Mouse (Mus musculus) heart, adult 11 months (tissue): ENCODE results near the gene Pde9a.
A peak's percentile ranks its signal among the peaks of the same experiment; 100 is the strongest.

Source experiments
- DNase-seq: peaks from one replicate; pipeline ENCODE4 v3.0.0; 2022

Gene Pde9a

DNA sequence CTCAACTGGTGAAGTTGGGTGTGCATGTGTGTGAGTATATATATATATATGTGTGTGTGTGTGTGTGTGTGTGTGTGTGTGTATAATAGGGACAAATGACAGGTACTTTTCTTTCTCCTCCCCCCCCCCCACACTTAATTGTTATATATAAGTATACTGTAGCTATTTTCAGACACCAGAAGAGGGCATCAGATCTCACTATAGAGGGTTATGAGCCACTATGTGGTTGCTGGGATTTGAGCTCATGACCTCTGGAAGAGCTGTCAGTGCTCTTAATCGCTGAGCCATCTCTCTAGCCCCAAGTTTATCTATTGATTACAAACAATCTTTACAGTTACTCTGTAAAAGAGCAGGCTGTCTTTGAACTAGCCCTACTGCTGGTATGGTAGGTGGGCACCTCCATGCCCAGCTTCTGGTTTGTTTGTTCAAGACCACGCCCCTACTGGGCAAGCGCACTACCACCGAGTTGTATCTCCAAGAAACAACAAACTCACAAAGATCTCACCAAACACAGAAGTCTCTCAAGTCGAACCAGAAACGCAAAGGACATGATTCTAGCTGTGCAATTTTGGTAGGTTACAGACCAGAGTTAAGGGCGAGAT, 133.4 kb downstream of the Pde9a start:
- no peak for DNase-seq

DNA sequence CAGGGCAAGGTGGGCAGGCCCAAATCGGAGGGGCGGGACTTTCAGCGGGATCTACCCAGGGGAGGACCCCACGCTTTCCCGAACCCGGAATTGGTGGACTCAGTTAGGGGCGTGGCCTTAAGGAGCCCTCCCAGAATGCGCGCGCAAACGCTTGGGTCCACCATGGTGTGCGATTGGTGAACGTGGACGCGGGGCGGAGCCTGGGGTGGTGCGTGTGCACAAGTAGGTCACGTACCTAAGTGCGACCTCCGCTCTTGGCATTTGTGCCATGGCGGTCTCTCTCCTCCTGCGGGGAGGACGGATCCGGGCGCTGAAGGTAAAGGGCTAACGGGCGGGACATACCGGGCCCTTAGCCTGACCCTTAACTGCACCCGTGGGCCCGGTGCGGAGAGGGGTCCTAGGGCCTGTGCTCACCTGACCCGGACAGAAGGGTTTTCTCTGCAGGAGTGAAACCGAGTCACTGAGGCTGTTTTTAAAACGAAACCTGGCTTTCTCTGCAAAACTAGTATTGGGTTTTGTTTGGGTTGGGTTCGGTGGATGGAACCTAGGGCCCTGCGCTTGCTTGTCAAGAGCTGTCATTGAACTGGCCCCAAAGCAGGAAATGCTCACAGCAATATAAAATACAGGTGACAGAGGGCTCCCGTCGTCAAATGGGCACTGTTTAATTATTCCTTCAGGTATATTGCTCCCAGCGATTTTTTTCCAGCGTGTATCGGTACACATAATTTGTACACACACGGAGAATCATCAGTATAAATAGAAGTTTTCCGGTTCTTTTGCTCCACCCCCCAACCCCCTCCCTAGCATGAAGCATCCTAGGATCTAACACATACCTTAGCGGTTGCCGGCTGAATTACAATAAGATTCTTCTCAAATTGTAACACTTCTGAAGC, 134.2 kb downstream of the Pde9a start, which contains the start of the genes Wdr4 and Ndufv3:
Gene Wdr4, minus strand, starts transcription at position 35 of the 893 bp plus-strand sequence.
Gene Ndufv3, plus strand, starts transcription at position 170 of the 893 bp plus-strand sequence.
- peak; percentile 100 for DNase-seq

DNA sequence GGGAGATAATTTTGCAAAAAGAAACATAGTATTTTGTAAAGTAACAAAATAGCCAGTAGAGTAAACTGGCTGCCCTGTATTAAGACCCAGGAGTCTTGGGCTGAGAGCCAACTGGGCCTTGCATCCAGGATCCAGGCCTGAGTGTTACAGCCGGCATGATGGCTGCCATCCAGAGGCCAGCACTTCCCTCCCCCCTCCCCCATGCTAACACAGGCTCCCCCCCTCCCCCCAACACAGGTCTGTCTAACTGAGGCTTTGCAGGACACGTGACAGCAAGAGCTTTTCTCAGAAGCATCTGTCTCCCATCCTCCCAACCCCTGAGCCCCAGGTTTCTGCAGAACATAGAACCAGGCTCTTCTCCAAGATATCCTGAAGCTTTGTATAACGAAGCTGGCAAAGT, 134.9 kb downstream of the Pde9a start:
- DNase-seq = peak; percentile 97

DNA sequence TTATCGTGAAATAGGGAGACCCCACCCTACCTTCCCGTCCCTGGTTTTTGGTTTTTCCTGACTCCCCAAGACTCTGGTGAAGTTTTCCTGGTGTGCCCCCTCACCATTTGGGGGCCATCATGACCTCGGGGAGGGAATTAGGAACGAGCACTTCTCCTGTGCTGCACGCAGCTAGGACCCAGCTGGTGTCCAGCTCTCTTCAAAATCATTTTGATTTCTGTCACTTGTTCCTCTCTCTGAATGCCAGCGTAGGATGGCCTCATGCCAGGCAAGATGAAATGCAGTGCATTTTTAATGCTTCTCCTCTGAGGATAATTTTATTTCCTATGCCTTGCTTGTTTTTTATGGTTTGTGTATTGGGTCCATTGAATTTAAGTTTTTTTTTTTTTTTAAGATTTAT, 135.9 kb downstream of the Pde9a start:
- DNase-seq = no peak

DNA sequence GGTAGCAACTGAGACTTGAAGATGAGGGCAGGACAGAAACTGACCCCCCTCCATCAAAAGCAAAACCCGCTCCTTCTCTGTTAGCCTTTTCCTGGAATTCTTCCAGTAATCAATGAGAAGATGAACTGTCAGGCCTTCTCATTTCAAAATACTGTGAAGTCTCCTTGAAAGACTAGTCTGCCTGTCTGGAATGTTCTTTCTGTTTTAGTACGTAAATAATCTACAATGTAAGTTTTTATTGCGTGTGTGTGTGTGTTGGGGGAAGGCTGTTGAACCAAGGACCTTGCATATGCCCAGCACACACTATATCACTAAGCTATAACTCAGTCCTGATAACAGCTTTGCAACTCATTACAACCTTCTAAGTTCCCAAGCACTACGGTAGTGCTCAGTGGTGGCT, 139.1 kb downstream of the Pde9a start:
- no peak for DNase-seq

DNA sequence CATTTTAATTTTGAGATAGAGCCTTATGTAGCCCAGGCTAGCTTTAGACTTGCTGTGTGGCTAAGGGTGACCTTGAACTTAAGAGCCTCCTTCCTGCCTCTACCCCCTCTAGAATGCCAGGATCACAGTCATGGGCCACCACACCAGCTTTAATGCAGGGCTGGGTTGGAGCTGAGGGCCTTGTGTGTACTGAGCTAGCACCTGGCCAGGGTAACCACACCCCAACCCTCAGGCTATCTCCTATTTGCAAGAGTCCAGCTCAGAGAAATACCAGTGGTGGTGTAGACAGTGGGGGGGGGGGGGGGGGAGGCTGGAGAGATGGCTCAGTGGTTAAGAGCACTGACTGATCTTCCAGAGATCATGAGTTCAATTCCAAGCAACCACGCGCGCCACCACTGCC, 139.8 kb downstream of the Pde9a start:
- DNase-seq = no peak
